Mouse (Mus musculus) T-cell, adult 66 days (primary cell): Measurements from ENCODE around the gene Adamts6. TPM values are rescaled to one million over a fixed set of nuclear protein-coding genes. Genes with fewer than 3 reads are reported as not detected.

Experiments
- total RNA-seq, 2 experiments: library from RNA; stranded (reverse); gene quantifications; 3 replicates in 1 of 2; 4 replicates in 1 of 2; pipeline ENCODE4 v1.2.4; 2023

The Adamts6 gene
- 10 to 100 TPM; 23.9 to 30.9 TPM for total RNA-seq

DNA sequence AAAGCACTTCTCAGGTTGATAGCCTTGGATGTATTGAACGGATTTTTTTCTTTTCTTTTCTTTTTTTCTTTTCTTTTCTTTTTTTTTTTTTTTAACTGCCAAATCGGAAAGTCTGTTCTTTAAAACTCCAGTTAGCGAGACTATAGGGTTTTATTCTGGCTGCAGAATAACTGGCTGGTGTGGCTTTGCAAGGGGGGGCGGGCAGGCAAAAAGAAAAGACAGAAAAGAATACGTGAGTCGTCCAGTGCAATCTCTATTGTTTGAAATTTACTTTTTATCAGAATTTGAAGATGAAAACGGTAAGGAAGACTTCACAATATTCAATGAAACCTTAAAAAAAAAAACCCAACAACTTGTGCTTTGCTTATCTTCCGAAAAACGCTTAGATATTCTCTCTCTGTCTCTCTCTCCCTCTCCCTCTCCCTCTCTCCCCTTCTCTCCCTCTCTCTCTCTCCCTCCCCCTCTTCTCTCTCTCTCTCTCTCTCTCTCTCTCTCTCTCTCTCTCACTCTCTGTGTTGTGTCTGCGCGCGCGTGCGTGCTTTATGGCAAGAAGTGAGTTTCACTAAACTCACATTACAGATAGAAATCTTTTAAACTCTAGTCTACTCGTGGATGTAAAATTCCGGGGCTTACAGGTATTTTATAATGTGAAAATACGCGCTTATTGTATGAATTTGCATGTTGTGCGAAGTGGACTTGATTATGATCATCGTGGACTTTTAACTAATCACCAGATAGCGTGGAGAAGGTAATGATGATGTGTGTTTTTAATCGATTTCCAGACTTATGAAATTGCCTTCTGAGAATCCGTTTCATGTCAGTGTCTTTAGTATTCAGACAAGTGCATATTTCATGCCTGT is at the start of gene Adamts6:
TSS of gene Adamts6 (plus strand) at position 470 of the 860 bp plus-strand sequence.

Other genes starting within 250 kb of the Adamts6 start
- gene Nln, start 178.2 kb upstream of the Adamts6 start, total RNA-seq, result 10 to 100 TPM; 11.9 to 16.5 TPM
- not detected for gene Sgtb, start 178.1 kb upstream of the Adamts6 start, total RNA-seq
- 10 to 100 TPM; 32.1 to 36.5 TPM for gene Trappc13, start 109.4 kb upstream of the Adamts6 start, total RNA-seq
- gene Trim23, start 109.0 kb upstream of the Adamts6 start, total RNA-seq, result 10 to 100 TPM; 15.3 to 16.6 TPM
- gene Cenpk, start 59.2 kb upstream of the Adamts6 start, total RNA-seq, result 1 to 10 TPM; 4.9 to 7.3 TPM
- gene Ppwd1, start 59.0 kb upstream of the Adamts6 start, total RNA-seq, result 10 to 100 TPM; 34.5 to 34.8 TPM